Mouse (Mus musculus) testis, postnatal 10 days (tissue): ENCODE measurements around the gene Gale.

Experiments
- DNase-seq: peaks from one replicate; pipeline ENCODE4 v3.0.0; 2021; ENCODE audit warnings: low spot score

Gene Gale

DNA sequence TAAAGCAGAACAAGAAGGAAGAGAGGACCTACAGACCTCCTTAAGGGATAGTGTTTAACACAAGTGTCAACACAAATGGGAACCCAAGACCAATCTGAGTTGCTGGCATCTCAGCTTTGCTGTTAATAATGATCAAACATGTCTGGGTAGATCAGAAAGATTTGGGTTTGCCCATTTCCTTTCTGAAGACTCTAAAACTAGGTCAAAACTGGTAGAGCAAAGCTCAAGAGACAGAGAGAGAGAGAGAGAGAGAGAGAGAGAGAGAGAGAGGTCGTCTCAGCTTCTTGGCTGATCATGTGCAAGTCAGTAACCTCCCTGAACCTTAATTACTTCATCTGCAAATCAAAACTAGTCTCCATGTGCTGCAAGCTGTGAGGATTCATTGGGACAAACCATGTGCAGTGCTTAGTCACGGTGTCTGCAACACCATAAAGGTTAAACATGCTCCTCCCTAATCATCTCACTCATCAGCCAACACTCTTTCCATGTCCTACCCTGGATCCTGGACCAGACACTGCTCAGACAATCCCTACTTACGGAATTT lies 52.6 kb downstream of the Gale start:
- no peak for DNase-seq
